Mouse (Mus musculus) megakaryocyte, adult 5-6 weeks (primary cell): ENCODE data around the gene Bpifb4. TPM values are rescaled to one million over a fixed set of nuclear protein-coding genes. Genes with fewer than 3 reads are reported as not detected.

Experiments used
- ATAC-seq: 2 replicates; pipeline ENCODE4 v1.8.0; 2016; ENCODE audit warnings: mild to moderate bottlenecking, inconsistent platforms; ENCODE audit not compliant: poor library complexity, severe bottlenecking
- total RNA-seq, 2 experiments: library from RNA; stranded (forward) in 1 of 2; stranded (reverse) in 1 of 2; fragments of 153-499, 151-499 nt in 1 of 2; fragments of 221-1000, 200-1000 nt in 1 of 2; gene quantifications; 2 replicates each; pipeline versions ENCODE4 v1.2.3 to v1.2.4; 2015 to 2017

Bpifb4 gene
- total RNA-seq, 2 experiments from 2014 or later: not detected

DNA sequence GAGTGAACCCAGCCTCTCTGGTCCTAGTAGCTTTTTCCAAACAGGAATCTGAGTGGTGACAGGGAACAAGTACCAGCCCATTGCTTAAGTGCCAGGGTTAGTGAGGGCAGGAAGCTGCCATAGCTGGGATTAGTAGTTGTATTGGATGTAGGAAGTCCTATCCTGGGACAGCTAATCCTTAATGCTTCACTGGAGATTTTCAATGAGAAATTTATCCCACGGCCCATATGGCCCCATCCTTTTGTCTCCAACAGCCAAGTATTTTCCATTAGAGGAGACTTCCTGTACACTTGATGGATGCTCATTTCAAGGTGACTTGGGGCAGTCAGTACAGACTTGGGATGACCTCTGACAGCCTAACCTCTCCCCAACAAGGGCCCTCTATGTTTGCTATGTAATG is 66.4 kb downstream of the Bpifb4 start:
- ATAC-seq: no peak

DNA sequence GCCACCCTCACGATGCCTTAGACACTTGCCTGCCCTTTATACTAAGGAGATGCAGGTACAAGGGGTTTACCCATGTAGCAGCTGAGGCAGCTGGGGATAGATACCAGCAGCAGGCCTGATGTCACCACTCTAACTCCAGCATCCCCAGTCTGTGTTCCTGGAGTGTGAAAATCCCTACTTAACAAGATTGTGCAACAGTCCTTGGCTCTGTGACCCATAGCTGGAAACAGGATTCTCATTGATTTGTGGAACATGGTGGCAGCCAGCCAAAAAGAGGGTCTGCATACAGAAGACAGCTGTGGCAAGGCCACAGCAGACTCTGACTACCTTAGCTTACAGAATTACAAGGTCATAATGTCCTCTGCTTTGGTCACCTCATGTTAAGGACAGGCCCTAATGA is 67.1 kb downstream of the Bpifb4 start:
- ATAC-seq: no peak

DNA sequence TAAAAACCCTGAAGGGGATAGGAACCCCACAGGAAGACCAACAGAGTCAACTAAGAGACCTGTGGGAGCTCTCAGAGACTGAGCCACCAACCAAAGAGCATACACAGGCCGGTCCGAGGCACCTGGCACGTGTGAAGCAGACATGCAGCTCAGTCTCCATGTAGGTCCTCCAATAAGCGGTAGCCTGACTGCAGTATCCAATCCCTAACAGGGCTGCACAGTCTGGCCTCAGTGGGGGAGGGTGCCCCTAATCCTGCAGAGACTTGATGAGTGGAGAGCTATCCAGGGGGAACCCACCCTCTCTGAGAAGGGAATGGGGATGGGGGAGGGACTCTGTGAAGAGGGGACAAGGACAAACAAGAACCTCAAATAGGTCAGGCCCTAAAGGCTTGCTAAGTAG is 67.7 kb downstream of the Bpifb4 start:
- no peak for ATAC-seq

DNA sequence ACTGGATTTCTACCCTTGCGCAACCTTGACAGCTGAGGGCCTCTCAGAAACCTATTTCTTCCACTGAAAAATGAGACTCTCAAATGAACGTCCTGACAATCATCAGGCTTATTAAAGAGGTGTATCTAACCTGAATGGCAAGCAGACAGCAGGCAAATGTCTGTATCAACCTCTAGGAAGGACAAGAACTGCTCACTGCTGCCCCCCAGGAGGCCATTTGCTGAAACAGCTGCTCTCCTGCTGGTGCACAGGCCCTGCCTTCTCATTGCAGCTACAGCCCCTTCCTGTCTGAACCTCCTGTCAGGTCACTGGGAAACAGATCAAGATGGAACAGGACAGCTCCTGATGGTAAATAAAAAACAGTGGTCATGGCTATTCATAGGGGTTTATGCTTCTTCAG is 68.3 kb downstream of the Bpifb4 start:
- no peak for ATAC-seq

DNA sequence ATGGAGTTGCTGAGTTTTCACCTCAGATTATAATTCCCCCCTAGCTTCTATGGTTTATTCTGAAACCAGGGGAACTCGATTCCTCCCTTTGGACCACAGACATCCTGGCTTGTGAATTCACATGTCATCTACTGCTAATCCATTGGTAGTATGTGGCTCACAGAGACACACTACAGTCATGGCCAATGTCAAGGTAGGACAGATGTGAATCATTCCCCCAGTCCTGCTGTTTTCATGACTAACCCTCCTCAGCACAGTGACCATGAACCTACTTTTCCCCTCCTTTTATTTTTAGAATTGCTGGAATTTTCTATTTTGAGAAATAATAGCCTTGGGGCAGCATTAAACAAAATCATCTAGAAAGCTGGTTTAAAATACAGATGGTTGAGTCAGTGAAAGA is 69.4 kb downstream of the Bpifb4 start:
- no peak for ATAC-seq

DNA sequence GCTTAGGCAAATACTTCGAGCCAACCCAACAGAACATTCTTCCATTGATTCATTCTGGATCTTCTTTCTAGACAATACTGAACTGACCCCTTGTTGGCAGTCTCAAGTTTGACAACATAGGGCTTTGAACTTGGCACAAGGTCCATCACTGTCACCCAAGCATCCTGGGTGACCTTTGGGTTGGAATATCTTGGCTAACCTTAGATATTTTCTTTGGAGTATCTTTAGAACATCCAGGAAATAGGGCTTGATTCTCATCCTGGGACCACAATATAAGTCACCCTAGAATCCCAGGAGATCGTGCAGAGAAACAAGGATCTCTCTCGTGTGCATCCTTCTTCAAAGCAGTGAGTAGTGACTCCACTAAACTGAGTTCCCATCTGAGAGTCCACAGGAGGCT is 70.0 kb downstream of the Bpifb4 start, which contains the start of gene Bpifa2:
Bpifa2 (plus strand) TSS at position 301 of the 400 bp plus-strand sequence.
- no peak for ATAC-seq

Other genes starting within 250 kb of the Bpifb4 start
- not detected in 2 replicates for gene Dnmt3c, start 241.6 kb upstream of the Bpifb4 start, total RNA-seq (2015)
- gene Dnmt3c, start 241.6 kb upstream of the Bpifb4 start, total RNA-seq (2017): not detected in 2 replicates
- 130 and 155 TPM in 2 replicates for gene Mapre1, start 196.9 kb upstream of the Bpifb4 start, total RNA-seq (2015)
- 180 and 181 TPM in 2 replicates for gene Mapre1, start 196.9 kb upstream of the Bpifb4 start, total RNA-seq (2017)
- gene Efcab8, start 158.3 kb upstream of the Bpifb4 start, total RNA-seq (2015): 0.11 TPM in 1 of 2 replicates, not detected in the other
- not detected in 2 replicates for gene Efcab8, start 158.3 kb upstream of the Bpifb4 start, total RNA-seq (2017)
- not detected in 2 replicates for gene Sun5, start 67.1 kb upstream of the Bpifb4 start, total RNA-seq (2015)
- gene Sun5, start 67.1 kb upstream of the Bpifb4 start, total RNA-seq (2017): not detected in 2 replicates
- not detected in 2 replicates for gene Bpifb2, start 63.2 kb upstream of the Bpifb4 start, total RNA-seq (2015)
- gene Bpifb2, start 63.2 kb upstream of the Bpifb4 start, total RNA-seq (2017): not detected in 2 replicates
- gene Bpifb6, start 37.8 kb upstream of the Bpifb4 start, total RNA-seq (2015): not detected in 2 replicates
- gene Bpifb6, start 37.8 kb upstream of the Bpifb4 start, total RNA-seq (2017): not detected in 2 replicates
- gene Bpifb3, start 20.0 kb upstream of the Bpifb4 start, total RNA-seq (2015): not detected in 2 replicates
- gene Bpifb3, start 20.0 kb upstream of the Bpifb4 start, total RNA-seq (2017): not detected in 2 replicates
- not detected in 2 replicates for gene Bpifa6, start 36.7 kb downstream of the Bpifb4 start, total RNA-seq (2015)
- gene Bpifa6, start 36.7 kb downstream of the Bpifb4 start, total RNA-seq (2017): not detected in 2 replicates
- not detected in 2 replicates for gene Bpifa2, start 70.1 kb downstream of the Bpifb4 start, total RNA-seq (2015)
- not detected in 2 replicates for gene Bpifa2, start 70.1 kb downstream of the Bpifb4 start, total RNA-seq (2017)
- not detected in 2 replicates for gene Bpifa3, start 192.1 kb downstream of the Bpifb4 start, total RNA-seq (2015)
- not detected in 2 replicates for gene Bpifa3, start 192.1 kb downstream of the Bpifb4 start, total RNA-seq (2017)
- not detected in 2 replicates for gene Bpifa1, start 204.7 kb downstream of the Bpifb4 start, total RNA-seq (2015)
- not detected in 2 replicates for gene Bpifa1, start 204.7 kb downstream of the Bpifb4 start, total RNA-seq (2017)
- not detected in 2 replicates for gene Bpifa5, start 224.4 kb downstream of the Bpifb4 start, total RNA-seq (2015)
- not detected in 2 replicates for gene Bpifa5, start 224.4 kb downstream of the Bpifb4 start, total RNA-seq (2017)